Mouse (Mus musculus): Measurements from ENCODE around the gene Nuf2. TPM values are rescaled to one million over a fixed set of nuclear protein-coding genes. Genes with fewer than 3 reads are reported as not detected.
A peak's percentile ranks its signal among the peaks of the same experiment; 100 is the strongest.

The Nuf2 gene
- polyA plus RNA-seq, 1 experiment from 2014 or later = 75.5 TPM

DNA sequence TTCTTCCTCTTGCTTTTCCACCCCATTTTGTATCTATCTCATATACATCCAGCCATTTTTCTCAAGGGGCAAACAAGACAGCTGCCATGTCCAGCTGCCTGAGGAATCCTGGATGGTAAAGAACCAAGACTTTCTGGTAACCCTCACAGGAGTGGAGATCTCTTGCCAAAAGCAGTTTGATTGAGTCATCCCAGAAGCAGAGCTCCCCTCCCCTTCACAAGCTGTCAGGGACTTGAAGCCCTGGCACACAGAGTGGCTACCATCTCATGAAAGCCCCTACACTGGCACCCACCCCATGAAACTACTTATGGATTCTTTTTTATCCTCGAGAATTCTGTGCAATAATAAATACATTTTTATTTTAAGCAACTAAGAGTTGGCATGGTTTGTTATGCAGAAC lies 39.7 kb downstream of the Nuf2 start:
- Histone ChIP-seq H3K9ac (ENCODE audit: low read depth, low read length) (no peak overlapping the region), H3K4me2 (replicated peaks; ENCODE audit: low read depth, low read length) (no peak overlapping the region), H3K27ac (ENCODE audit: low read depth, low read length) (no peak overlapping the region), H3K27me3 (ENCODE audit: control insufficient read depth, insufficient read depth, low read length) (no peaks in the 10 kb centered on the region), H3K4me3 (ENCODE audit: low read depth, low read length) (no peak overlapping the region), H3K4me1 (replicated peaks; ENCODE audit: control insufficient read depth, insufficient read depth, low read length) (no peaks in the 10 kb centered on the region), H3K36me3 (ENCODE audit: control insufficient read depth, insufficient read depth, low read length) (no peaks in the 10 kb centered on the region), H3K9me3 (ENCODE audit: control insufficient read depth, low read length) (no peaks in the 10 kb centered on the region)
- WGBS = 83% methylated on average over 1 of the region's 1 CpGs
- DNase-seq (ENCODE audit: low spot score) (no peak), ATAC-seq (ENCODE audit: low FRiP score) (no peak)

DNA sequence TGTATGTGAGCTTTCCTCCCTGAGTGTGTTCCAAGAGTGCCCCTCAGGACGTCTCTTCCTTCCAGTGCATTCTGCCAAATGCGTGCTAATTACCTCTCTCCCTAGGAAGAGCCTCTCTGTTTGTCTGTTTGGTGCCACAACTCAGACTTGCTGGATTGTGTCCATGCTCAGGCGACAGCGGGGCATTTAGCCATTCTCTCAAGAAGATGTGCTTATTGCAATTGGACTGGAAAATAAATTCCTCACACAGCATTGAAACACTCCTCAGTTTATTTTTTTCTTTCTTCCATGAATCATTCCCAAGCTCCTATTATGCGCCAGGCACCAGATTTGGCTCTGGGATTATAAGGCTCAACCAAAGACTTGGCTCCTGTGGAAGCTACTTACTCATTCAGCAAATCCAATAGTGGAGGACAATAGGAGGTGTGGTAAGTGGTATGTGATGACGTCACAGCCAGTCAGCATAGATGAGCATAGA lies 45.8 kb downstream of the Nuf2 start:
- Histone ChIP-seq H3K9me3 (ENCODE audit: control insufficient read depth, low read length) (no peaks in the 10 kb centered on the region), H3K4me2 (replicated peaks; ENCODE audit: low read depth, low read length) (no peak overlapping the region), H3K36me3 (ENCODE audit: control insufficient read depth, insufficient read depth, low read length) (no peaks in the 10 kb centered on the region), H3K4me3 (ENCODE audit: low read depth, low read length) (no peak overlapping the region), H3K9ac (ENCODE audit: low read depth, low read length) (no peak overlapping the region), H3K4me1 (replicated peaks; ENCODE audit: control insufficient read depth, insufficient read depth, low read length) (no peaks in the 10 kb centered on the region), H3K27ac (ENCODE audit: low read depth, low read length) (no peak overlapping the region), H3K27me3 (ENCODE audit: control insufficient read depth, insufficient read depth, low read length) (no peaks in the 10 kb centered on the region)
- DNase-seq (ENCODE audit: low spot score) (no peak), ATAC-seq (ENCODE audit: low FRiP score) (no peak)
- 82% methylated on average over 6 of the region's 6 CpGs for WGBS

DNA sequence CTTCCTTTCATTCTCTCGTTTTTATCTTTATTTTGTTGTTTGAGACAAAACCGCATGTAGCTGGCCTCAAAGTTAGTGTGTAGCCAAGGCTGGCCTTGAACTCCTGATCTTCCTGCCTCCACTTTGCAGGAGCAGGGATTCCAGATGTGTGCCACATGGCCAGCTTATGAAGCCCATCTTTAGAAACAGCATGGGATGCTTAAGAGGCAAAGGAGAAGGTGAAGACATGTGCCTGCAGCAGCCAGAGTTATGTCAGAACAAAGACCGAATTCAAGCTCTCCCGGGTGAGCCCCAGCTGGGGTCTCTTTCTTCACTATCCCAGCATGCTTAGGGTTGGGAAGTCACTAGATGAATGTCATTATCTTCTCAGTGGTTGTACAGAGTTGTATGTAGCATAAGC lies 46.7 kb downstream of the Nuf2 start:
- Histone ChIP-seq H3K36me3 (ENCODE audit: control insufficient read depth, insufficient read depth, low read length) (no peaks in the 10 kb centered on the region), H3K27me3 (ENCODE audit: control insufficient read depth, insufficient read depth, low read length) (no peaks in the 10 kb centered on the region), H3K4me1 (replicated peaks; ENCODE audit: control insufficient read depth, insufficient read depth, low read length) (no peaks in the 10 kb centered on the region), H3K4me2 (replicated peaks; ENCODE audit: low read depth, low read length) (no peak overlapping the region), H3K27ac (ENCODE audit: low read depth, low read length) (no peak overlapping the region), H3K4me3 (ENCODE audit: low read depth, low read length) (no peak overlapping the region), H3K9me3 (ENCODE audit: control insufficient read depth, low read length) (no peaks in the 10 kb centered on the region), H3K9ac (ENCODE audit: low read depth, low read length) (no peak overlapping the region)
- ATAC-seq (ENCODE audit: low FRiP score) = no peak
- WGBS = 70% methylated on average over 4 of the region's 4 CpGs
- no peak for DNase-seq (ENCODE audit: low spot score)

DNA sequence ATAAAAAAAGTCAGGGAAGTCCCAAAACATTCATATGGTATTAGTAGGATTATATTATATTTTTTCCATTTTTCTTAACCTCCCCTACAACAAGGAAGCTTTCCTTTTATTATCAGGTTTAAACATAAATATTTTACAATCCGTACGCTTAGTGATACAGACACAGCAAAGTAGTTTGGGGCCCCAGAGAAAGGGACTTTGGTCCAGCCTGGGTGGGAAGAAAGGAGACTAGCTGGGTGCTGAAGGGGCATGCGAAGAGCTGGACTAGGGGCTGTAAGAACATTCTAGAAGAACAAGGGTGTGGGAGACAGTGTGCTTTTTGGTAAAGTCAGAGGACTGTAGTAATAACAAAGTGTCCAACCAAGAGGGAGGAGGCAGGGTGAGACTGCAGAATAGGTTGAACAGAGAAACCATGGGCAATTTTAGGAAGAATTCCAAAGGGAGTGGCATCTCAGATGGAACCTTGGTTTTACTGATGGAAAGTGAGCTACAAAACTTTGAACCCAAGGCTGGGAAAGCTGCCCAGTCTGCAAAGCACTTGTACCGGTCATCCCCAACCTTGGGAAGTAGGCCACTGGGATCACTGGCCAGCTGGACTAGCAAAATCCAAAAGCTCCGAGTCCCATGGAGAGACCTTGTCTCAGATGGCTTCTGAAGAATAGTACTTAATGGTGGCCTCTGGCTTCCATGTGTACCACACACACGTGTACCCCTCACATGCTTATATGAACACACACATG lies 48.5 kb downstream of the Nuf2 start:
- ATAC-seq (ENCODE audit: low FRiP score) (no peak), DNase-seq (ENCODE audit: low spot score) (no peak)
- Histone ChIP-seq H3K9ac (ENCODE audit: low read depth, low read length) (no peak overlapping the region), H3K27me3 (ENCODE audit: control insufficient read depth, insufficient read depth, low read length) (no peaks in the 10 kb centered on the region), H3K4me1 (replicated peaks; ENCODE audit: control insufficient read depth, insufficient read depth, low read length) (no peaks in the 10 kb centered on the region), H3K36me3 (ENCODE audit: control insufficient read depth, insufficient read depth, low read length) (no peaks in the 10 kb centered on the region), H3K27ac (ENCODE audit: low read depth, low read length) (no peak overlapping the region), H3K4me2 (replicated peaks; ENCODE audit: low read depth, low read length) (no peak overlapping the region), H3K4me3 (ENCODE audit: low read depth, low read length) (no peak overlapping the region), H3K9me3 (ENCODE audit: control insufficient read depth, low read length) (no peaks in the 10 kb centered on the region)
- WGBS = 96% methylated on average over 6 of the region's 6 CpGs

DNA sequence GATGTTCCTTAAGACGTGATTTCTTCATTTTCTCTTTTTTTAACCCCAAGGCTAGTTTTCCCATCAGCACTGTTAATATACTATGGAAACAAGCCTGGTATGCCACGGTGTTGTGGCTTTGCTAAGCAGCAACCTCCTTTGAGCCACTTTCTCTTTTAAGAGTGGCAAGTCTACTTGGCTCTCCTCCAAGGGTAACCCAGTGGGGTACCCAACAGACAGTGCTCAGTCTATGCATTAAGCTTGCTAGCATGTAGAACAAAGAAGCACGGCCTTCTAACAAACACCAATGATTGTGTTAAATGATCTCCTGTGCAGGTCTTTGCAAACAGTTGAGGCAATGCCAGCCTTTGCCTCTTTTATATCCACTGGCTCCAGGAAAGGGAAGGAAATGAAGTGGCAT lies 60.1 kb downstream of the Nuf2 start:
- DNase-seq (ENCODE audit: low spot score) = no peak
- Histone ChIP-seq H3K4me2 (replicated peaks; ENCODE audit: low read depth, low read length) (no peak overlapping the region), H3K27ac (ENCODE audit: low read depth, low read length) (no peak overlapping the region), H3K4me1 (replicated peaks; ENCODE audit: control insufficient read depth, insufficient read depth, low read length) (no peaks in the 10 kb centered on the region), H3K4me3 (ENCODE audit: low read depth, low read length) (no peak overlapping the region), H3K27me3 (ENCODE audit: control insufficient read depth, insufficient read depth, low read length) (no peaks in the 10 kb centered on the region), H3K9ac (ENCODE audit: low read depth, low read length) (no peak overlapping the region), H3K9me3 (ENCODE audit: control insufficient read depth, low read length) (no peaks in the 10 kb centered on the region), H3K36me3 (ENCODE audit: control insufficient read depth, insufficient read depth, low read length) (no peaks in the 10 kb centered on the region)
- ATAC-seq (ENCODE audit: low FRiP score) = no peak
- 79% methylated on average over 3 of the region's 3 CpGs for WGBS

DNA sequence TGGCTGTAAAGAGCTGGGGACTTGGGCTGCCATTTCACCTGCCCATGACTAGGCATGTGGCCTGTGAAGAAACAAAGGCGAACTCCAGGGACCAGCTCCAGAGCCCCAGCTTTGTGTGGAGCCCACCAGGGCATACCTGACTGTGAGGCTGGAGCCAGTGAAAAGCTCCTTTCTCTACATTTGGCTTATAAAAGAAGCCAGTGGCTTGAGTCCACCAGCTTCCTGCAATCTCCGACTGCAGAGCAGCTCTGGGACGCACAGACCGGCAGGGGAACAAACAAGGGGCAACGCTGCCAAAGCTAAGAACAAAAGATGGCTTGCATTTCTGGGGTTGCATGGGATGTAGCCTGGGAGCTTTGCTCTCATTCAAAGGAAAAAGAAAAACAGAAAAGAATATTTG lies 63.5 kb downstream of the Nuf2 start:
- no peak overlapping the region for H3K27ac ChIP-seq (ENCODE audit: low read depth, low read length)
- DNase-seq (ENCODE audit: low spot score) (no peak), ATAC-seq (ENCODE audit: low FRiP score) (no peak)
- H3K9ac ChIP-seq (ENCODE audit: low read depth, low read length) = no peak overlapping the region
- no peaks in the 10 kb centered on the region for H3K36me3 ChIP-seq (ENCODE audit: control insufficient read depth, insufficient read depth, low read length)
- H3K4me1 ChIP-seq (replicated peaks; ENCODE audit: control insufficient read depth, insufficient read depth, low read length) = no peaks in the 10 kb centered on the region
- no peaks in the 10 kb centered on the region for H3K27me3 ChIP-seq (ENCODE audit: control insufficient read depth, insufficient read depth, low read length)
- no peak overlapping the region for H3K4me3 ChIP-seq (ENCODE audit: low read depth, low read length)
- 64% methylated on average over 5 of the region's 5 CpGs for WGBS
- no peak overlapping the region for H3K4me2 ChIP-seq (replicated peaks; ENCODE audit: low read depth, low read length)
- H3K9me3 ChIP-seq (ENCODE audit: control insufficient read depth, low read length) = no peaks in the 10 kb centered on the region

DNA sequence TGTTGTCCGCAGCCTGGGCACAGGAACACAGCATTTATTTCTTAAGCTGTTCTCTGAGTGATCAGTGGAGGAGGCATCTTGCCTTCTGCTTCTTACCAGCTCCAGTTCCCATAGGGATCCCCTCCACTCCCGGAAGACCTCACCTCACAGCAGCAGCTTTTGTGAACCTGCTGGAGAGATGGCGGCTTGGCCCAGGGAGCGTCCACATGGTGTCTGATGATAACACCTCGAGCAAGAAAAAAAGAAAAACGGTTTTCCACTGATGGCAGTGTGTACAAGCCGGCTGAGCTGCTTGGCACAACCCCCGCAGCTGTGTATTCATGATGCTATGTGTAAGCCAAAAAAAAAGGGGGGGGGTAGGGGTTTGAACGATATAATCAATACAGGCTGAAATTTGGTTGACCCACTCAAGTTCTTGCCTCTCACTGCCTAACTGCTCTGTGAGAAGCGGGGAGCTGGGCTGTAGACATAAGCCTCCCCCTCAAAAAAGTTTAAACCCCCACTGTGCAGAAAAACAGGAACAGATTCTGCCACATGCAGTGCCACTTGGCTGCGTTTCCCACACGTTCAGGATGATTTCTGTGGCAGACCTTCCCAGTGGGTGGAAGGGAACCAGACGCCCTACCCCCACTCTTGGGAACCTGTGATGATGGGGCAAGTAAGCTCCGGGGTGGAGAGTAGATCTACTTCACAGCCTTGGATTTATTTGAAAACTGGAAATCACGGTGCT lies 68.7 kb downstream of the Nuf2 start:
- no peak for ATAC-seq (ENCODE audit: low FRiP score)
- whole genome bisulfite sequencing = 79% methylated on average over 15 of the region's 15 CpGs

DNA sequence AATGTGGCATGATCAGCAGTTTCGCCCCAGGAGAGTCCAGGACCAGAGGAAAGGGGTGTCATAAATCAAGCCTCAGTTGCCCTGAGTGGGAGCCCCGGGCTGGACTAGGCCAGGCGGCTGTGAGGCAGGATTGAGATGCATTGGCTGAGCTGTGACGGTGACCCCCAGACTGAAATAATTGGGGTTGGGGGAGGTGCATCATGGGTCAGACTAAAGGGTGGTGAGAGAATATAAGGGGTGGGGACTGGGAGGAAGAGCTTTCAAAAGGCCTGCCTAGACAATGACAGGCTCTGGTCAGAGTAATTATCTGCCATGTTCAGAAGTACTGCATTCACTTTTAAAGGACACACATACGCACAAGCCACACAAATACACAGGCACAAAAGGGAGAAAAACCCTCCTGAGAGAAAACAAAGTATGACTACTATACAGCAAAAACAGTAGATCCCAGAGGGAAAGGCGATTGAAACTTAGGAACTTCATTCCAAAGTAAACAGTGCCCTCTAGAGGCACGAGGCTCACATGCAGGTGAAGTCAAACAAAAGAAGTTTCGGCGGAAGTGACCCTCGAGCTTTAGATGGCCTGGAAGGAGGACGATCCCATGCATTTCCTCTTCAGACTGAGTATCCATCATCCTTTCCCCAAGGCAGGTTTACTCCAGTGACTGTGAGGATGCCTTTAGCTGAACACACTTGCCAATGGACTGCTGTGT lies 72.0 kb downstream of the Nuf2 start:
- WGBS = 14% methylated on average over 11 of the region's 11 CpGs
- Histone ChIP-seq H3K36me3 (ENCODE audit: control insufficient read depth, insufficient read depth, low read length) (no peaks in the 10 kb centered on the region), H3K9me3 (ENCODE audit: control insufficient read depth, low read length) (no peaks in the 10 kb centered on the region), H3K4me1 (replicated peaks; ENCODE audit: control insufficient read depth, insufficient read depth, low read length) (peaks cover 5% of the 10 kb centered on the region; the same call in 1 of the 2 replicates), H3K9ac (ENCODE audit: low read depth, low read length) (no peak overlapping the region), H3K27me3 (ENCODE audit: control insufficient read depth, insufficient read depth, low read length) (no peaks in the 10 kb centered on the region), H3K4me3 (ENCODE audit: low read depth, low read length) (no peak overlapping the region), H3K4me2 (replicated peaks; ENCODE audit: low read depth, low read length) (no peak overlapping the region), H3K27ac (ENCODE audit: low read depth, low read length) (no peak overlapping the region)
- ATAC-seq (ENCODE audit: low FRiP score) = peak; percentile 86
- DNase-seq (ENCODE audit: low spot score) = peak; percentile 89

More for the DNA sequence above, 68.7 kb downstream of the Nuf2 start:
- H3K4me2 ChIP-seq (replicated peaks; ENCODE audit: low read depth, low read length) = no peak overlapping the region
- peaks cover 5% of the 10 kb centered on the region; the same call in 1 of the 2 replicates for H3K4me1 ChIP-seq (replicated peaks; ENCODE audit: control insufficient read depth, insufficient read depth, low read length)
- DNase-seq (ENCODE audit: low spot score) = no peak
- H3K9me3 ChIP-seq (ENCODE audit: control insufficient read depth, low read length) = no peaks in the 10 kb centered on the region
- H3K27ac ChIP-seq (ENCODE audit: low read depth, low read length) = no peak overlapping the region
- no peaks in the 10 kb centered on the region for H3K27me3 ChIP-seq (ENCODE audit: control insufficient read depth, insufficient read depth, low read length)
- H3K4me3 ChIP-seq (ENCODE audit: low read depth, low read length) = no peak overlapping the region
- H3K9ac ChIP-seq (ENCODE audit: low read depth, low read length) = no peak overlapping the region
- no peaks in the 10 kb centered on the region for H3K36me3 ChIP-seq (ENCODE audit: control insufficient read depth, insufficient read depth, low read length)

Measured in hindbrain, embryonic 11.5 days (tissue).